24 mouse cellular contexts compared by ENCODE assay signal in genomic region chr4:59997894-59998293, GRCm38 (mm10). TPM values are rescaled to one million over a fixed set of nuclear protein-coding genes. Genes with fewer than 3 reads are reported as not detected.
DNase-seq lines count a peak whose midpoint lies in the region; TF ChIP-seq lines count a peak whose summit lies in the region.
"Not testable (repeated sequence)": the region's sequence is repeated elsewhere in the genome, so short reads cannot be mapped to it uniquely, and the experiment has no call there.
"Had no signal": no experiment of that assay in that cellular context is flagged by ENCODE, and none has a peak within 500 bp of the region (broad histone marks: within the 10 kb centered on the region; RNA-seq: fewer than 3 reads in every experiment).

No protein-coding gene starts in this region.

- H3K36me3 ChIP-seq in ES-Bruce4 (ENCODE audit: control insufficient read depth, insufficient read depth, low read length, poor library complexity, severe bottlenecking); ES-E14 (ENCODE audit: control insufficient read depth, insufficient read depth, low read length, poor library complexity, severe bottlenecking); hindbrain, embryonic 10.5 days: not testable (repeated sequence)

- not testable (repeated sequence) for H3K4me1 ChIP-seq in ES-Bruce4 (ENCODE audit: control insufficient read depth, insufficient read depth, low read length); ES-E14 (ENCODE audit: control insufficient read depth in 2 of 2, insufficient read depth in 2 of 2, low read length in 2 of 2, poor library complexity in 1 of 2); hindbrain, embryonic 10.5 days (replicated peaks)

- not testable (repeated sequence) for H3K27me3 ChIP-seq in ES-Bruce4 (ENCODE audit: control insufficient read depth, insufficient read depth, low read length, poor library complexity, severe bottlenecking); hindbrain, embryonic 10.5 days (ENCODE audit: insufficient read depth, poor library complexity, severe bottlenecking)

- H3K4me3 ChIP-seq in ES-Bruce4 (ENCODE audit: low read depth, low read length); ES-E14 (ENCODE audit: insufficient read depth in 1 of 2, low read depth in 1 of 2, low read length in 2 of 2, poor library complexity in 1 of 2, severe bottlenecking in 1 of 2); hindbrain, embryonic 10.5 days: not testable (repeated sequence)

- H3K27ac ChIP-seq in ES-Bruce4 (ENCODE audit: insufficient read depth, low read length), result peak overlapping the region; percentile 49; the same call in 1 of the 2 replicates
- not testable (repeated sequence) for H3K27ac ChIP-seq in ES-E14 (ENCODE audit: insufficient read depth, low read depth, low read length, poor library complexity, severe bottlenecking); hindbrain, embryonic 10.5 days

- in situ Hi-C loops in ES-E14 (cut with MboI; ENCODE audit: low sequenced_read_pairs in 2 of 2, unreplicated experiment in 2 of 2), result not testable (repeated sequence)

- DNase-seq in ES-CJ7 (ENCODE audit: low read depth, low spot score), result peak; percentile 64
- peak; percentile 12 for DNase-seq in ES-E14 (ENCODE audit: low read depth, low spot score)
- DNase-seq in R1 (ENCODE audit: low read depth, low spot score), result peak; percentile 79
- peak; percentile 3 for DNase-seq in WW6 (ENCODE audit: low read depth, low spot score)
- peak; percentile 65 for DNase-seq in ZHBTc4 (ENCODE audit: low read depth, low spot score)
- DNase-seq in hindbrain, embryonic 10.5 days (ENCODE audit: low spot score), result peak; percentile 3

- not testable (repeated sequence) for TF ChIP-seq POLR2A in ES-Bruce4 (IDR thresholded peaks at IDR 0.05; ENCODE audit: insufficient read depth, low read length)

- H3K9me3 ChIP-seq in ES-Bruce4 (replicated peaks; ENCODE audit: control insufficient read depth, insufficient read depth, low read length, poor library complexity, severe bottlenecking); ES-E14 (ENCODE audit: control insufficient read depth, insufficient read depth, low read depth, low read length); hindbrain, embryonic 10.5 days: not testable (repeated sequence)

- H3K9ac ChIP-seq in ES-Bruce4 (ENCODE audit: low read depth, poor library complexity, severe bottlenecking); ES-E14 (ENCODE audit: insufficient read depth, low read depth, low read length, poor library complexity, severe bottlenecking): not testable (repeated sequence)

- not testable (repeated sequence) for TF ChIP-seq CTCF in ES-Bruce4 (IDR thresholded peaks at IDR 0.05; ENCODE audit: low read depth, low read length)

- TF ChIP-seq EP300 in ES-Bruce4 (IDR thresholded peaks at IDR 0.05; ENCODE audit: insufficient read depth, low read depth, low read length), result peak; percentile 75

RNA-seq across cellular contexts. Expression of gene Mup6, which starts 33.8 kb away (rescaled TPM):
- 15.3 and 19.4 TPM in 2 replicates for polyA plus RNA-seq in ES-Bruce4 (2011; ENCODE audit: insufficient read depth, insufficient read length, low read depth, missing spikeins)
- 2.5 and 2.8 TPM in 2 replicates for total RNA-seq in ES-E14 (2012; rRNA removed)
- polyA plus RNA-seq in hindbrain, embryonic 10.5 days (2016; fragmentation: Nextera tagmentation; extraction: Ambion mirVana), result 0.70 TPM in 1 of 2 replicates, not detected in the other
- total RNA-seq: adrenal gland, adult 18-20 months; adrenal gland, adult 2 months; adrenal gland, adult 8-10 months; adrenal gland, postnatal 10 days; adrenal gland, postnatal 14 days; adrenal gland, postnatal 25 days; adrenal gland, postnatal 36 days; adrenal gland, postnatal 4 days; CH12.LX; G1E; MEL had no signal
- polyA plus RNA-seq: activated CD4-positive, CD25-positive, alpha-beta regulatory T cell, adult 4 months; adrenal gland, adult 2 months; brain, embryonic 14.5 days; C2C12; CD4-positive, CD25-positive, alpha-beta regulatory T cell, adult 4 months; cerebellum, adult 2 months; G1E; Patski had no signal

RNA-seq across cellular contexts. Expression of gene Mup4, which starts 37.4 kb away (rescaled TPM):
- polyA plus RNA-seq in ES-Bruce4 (2011; ENCODE audit: insufficient read depth, insufficient read length, low read depth, missing spikeins), result not detected in 2 replicates
- not detected in 2 replicates for total RNA-seq in ES-E14 (2012; rRNA removed)
- polyA plus RNA-seq in hindbrain, embryonic 10.5 days (2016; fragmentation: Nextera tagmentation; extraction: Ambion mirVana), result not detected in 2 replicates
- total RNA-seq: adrenal gland, adult 18-20 months; adrenal gland, adult 2 months; adrenal gland, adult 8-10 months; adrenal gland, postnatal 10 days; adrenal gland, postnatal 14 days; adrenal gland, postnatal 25 days; adrenal gland, postnatal 36 days; adrenal gland, postnatal 4 days; CH12.LX; G1E; MEL had no signal
- polyA plus RNA-seq: activated CD4-positive, CD25-positive, alpha-beta regulatory T cell, adult 4 months; adrenal gland, adult 2 months; brain, embryonic 14.5 days; C2C12; CD4-positive, CD25-positive, alpha-beta regulatory T cell, adult 4 months; cerebellum, adult 2 months; G1E; Patski had no signal

Comparison
In these comparisons a context has a peak if more than half of its experiments do, and no peak if none do; other contexts are left out.
1. DNase-seq: peak in every context shown above with its lines; median percentile 79 in R1; 65 in ZHBTc4; 64 in ES-CJ7; 12 in ES-E14; 3 in WW6; 3 in hindbrain, embryonic 10.5 days.